Mouse (Mus musculus): ENCODE measurements around the gene Olfr1023. TPM values are rescaled to one million over a fixed set of nuclear protein-coding genes. Genes with fewer than 3 reads are reported as not detected.

Olfr1023 gene
- not detected for total RNA-seq (2021)

DNA sequence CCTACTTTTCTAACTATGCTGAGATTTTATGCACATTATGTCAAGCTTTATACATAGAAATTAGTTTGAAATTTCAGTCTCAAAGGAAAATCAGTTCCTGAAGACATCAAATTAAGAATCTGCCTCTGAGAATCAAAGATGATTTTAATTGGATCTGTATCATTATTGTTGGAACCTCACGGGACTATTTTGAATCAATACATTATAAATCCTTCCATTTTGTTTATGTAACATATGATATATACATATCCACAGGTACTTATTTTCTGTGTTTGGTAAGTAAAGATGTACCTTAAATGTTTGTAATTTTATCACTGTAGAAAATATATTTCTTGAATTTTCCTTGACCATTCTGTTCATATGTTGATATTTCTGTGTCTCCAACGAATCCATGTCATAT lies at the start of gene Olfr1023:
Gene Olfr1023, plus strand, starts transcription at position 301 of the 400 bp plus-strand sequence.
- no peak for DNase-seq

DNA sequence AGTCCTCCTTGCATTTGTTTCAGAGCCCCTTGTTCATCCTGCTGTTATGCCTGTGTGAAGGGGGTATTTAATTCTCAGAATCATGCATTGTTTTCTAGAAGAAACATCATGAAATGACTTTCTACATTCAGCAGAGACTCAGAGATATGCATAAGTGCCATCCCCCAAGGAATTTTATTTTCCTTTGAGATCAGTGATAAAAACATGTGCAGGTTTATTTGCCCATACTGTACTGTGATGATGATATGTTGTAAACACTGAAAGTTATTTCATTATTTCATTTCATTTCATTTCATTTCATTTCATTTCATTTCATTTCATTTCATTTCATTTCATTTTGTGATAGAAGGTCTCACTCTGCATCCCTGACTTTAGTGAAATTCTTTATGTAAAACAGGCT lies 40.1 kb upstream of the Olfr1023 start, which contains the start of gene Olfr1019:
Gene Olfr1019, minus strand, starts transcription at position 101 of the 400 bp plus-strand sequence.
- DNase-seq: no peak

DNA sequence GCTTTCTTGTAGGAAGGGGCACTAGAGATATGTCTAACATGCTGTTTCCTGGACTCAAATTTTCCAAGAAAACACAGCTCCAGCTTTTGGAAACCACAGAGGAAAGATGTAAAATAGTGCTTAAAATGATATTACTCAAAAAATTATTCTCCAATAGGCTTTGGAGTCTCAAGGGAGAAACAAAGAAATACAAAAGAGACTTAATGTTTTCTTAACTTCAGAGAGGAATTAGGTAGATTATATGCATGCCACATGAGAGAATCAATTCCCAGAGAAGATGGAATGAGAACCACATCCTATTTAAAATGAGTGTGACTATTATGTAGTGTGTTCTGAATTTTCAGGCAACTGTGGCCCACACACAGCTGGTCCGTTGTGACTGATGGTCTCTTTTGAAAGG lies 38.7 kb upstream of the Olfr1023 start, which contains the start of gene Olfr1020:
Gene Olfr1020, plus strand, starts transcription at position 301 of the 400 bp plus-strand sequence.
- DNase-seq: no peak

DNA sequence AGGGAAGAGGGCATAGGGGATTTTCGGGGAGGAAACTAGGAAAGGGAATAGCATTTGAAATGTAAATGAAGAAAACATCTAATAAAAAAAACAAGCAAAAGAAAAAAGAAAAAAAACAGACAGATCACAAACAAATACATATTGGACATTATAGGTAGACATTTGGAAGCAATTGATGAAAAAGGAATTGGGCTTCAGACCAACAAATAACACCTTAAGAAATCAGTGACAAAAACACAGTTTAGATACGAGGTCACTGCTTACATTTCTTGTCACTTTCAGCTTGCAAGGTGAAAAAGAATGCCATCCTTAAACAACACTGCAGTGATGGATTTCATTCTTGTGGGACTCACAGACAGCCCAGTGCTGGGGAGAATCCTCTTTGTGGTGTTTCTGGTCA lies 17.1 kb upstream of the Olfr1023 start, which contains the start of gene Olfr1022:
Gene Olfr1022, plus strand, starts transcription at position 301 of the 400 bp plus-strand sequence.
- no peak for DNase-seq

DNA sequence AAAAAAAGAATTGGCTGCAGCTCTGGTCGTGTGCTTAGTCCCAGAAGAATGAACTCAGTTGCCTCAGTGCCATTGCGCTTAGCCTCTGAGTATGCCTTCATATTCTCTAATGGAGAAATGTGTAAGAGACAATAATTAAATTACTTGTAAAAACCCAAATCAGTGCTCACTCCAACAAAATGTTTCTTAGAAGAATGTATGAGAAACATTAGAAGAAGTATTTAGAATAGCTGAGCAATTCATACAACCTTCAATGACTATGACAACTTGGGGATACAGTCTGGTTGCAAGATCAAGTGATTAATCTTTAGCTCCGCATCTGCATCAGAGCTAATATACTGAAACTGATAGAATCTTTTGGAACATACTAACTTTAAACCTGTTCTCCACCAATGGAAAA lies 19.5 kb downstream of the Olfr1023 start, which contains the start of gene Olfr1024:
Gene Olfr1024, minus strand, starts transcription at position 101 of the 400 bp plus-strand sequence.
- DNase-seq: no peak

DNA sequence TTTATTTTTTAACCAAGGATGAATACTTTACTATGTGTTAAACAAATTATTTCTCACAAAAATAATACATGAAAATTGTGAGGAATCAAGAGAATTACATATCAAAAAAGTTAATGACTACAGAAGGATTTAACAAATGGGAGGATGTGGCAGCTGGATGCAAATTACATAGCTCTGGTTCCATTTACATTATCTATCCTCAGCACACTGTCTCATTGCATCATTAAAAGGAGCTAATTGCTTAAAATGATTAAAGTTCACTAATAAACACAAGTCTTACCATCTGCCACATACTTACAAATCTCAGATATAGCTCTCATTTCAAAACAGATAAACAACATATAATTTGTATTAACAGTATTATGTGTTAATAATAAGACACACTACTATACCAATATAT lies 27.8 kb downstream of the Olfr1023 start:
- no peak for DNase-seq

DNA sequence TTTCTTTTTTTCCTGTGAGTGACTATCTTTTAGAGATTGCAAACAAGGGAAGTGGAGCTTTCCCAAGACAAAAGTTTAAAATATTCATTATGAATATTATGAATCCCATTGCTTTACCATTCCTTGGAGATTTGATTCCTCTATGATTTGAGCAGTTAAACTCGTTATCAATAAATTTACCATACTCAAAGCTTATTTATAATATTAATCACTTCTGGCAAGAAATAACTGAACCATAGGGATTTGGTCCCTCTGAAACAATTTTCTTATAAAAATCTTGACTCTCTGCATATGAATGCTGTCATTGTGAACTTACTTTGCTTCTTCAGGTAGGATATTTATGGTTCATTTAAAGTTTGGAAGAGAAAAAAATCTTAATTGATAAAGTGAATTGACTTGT lies 29.5 kb downstream of the Olfr1023 start, which contains the start of gene Olfr1025-ps1:
Gene Olfr1025-ps1, plus strand, starts transcription at position 301 of the 400 bp plus-strand sequence.
- no peak for DNase-seq

DNA sequence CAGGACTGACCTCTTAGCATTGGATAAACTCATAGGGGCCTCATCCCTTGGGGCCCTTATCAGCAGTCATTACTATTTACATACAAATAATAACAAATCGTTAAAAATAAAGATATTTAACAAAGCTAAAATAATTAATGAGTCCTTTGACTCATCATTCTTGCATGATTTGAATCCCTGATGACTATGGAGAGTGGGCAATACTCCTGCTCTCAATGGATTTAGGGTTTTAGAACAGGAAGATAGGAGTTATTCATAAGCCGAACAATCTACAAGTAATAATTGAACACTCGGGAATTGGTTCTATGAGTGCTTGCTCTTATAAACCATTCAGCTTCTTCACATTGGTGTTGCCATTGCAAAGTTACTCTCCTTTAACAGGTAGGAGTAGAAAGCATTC lies 35.8 kb downstream of the Olfr1023 start, which contains the start of gene Olfr1026:
Gene Olfr1026, plus strand, starts transcription at position 301 of the 400 bp plus-strand sequence.
- no peak for DNase-seq

Other genes with a start within 250 kb of the Olfr1023 start
- not detected for gene Olfr1002, start 234.9 kb upstream of the Olfr1023 start, total RNA-seq (2021)
- not detected for gene Olfr154, start 221.2 kb upstream of the Olfr1023 start, total RNA-seq (2021)
- not detected for gene Olfr1006, start 206.9 kb upstream of the Olfr1023 start, total RNA-seq (2021)
- not detected for gene Olfr1008, start 196.2 kb upstream of the Olfr1023 start, total RNA-seq (2021)
- gene Olfr1009, start 170.2 kb upstream of the Olfr1023 start, total RNA-seq (2021): not detected
- gene Olfr1012, start 122.9 kb upstream of the Olfr1023 start, total RNA-seq (2021): not detected
- gene Olfr1013, start 118.5 kb upstream of the Olfr1023 start, total RNA-seq (2021): not detected
- not detected for gene Olfr1014, start 112.9 kb upstream of the Olfr1023 start, total RNA-seq (2021)
- gene Olfr1015, start 103.6 kb upstream of the Olfr1023 start, total RNA-seq (2021): not detected
- gene Olfr1016, start 83.1 kb upstream of the Olfr1023 start, total RNA-seq (2021): not detected
- not detected for gene Olfr1018, start 67.2 kb upstream of the Olfr1023 start, total RNA-seq (2021)
- gene Olfr1019, start 40.2 kb upstream of the Olfr1023 start, total RNA-seq (2021): not detected
- not detected for gene Olfr1020, start 38.6 kb upstream of the Olfr1023 start, total RNA-seq (2021)
- gene Olfr1022, start 17.0 kb upstream of the Olfr1023 start, total RNA-seq (2021): not detected
- not detected for gene Olfr1024, start 19.4 kb downstream of the Olfr1023 start, total RNA-seq (2021)
- gene Olfr1025-ps1, start 29.6 kb downstream of the Olfr1023 start, total RNA-seq (2021): not detected
- not detected for gene Olfr1026, start 35.9 kb downstream of the Olfr1023 start, total RNA-seq (2021)
- not detected for gene Olfr1028, start 64.8 kb downstream of the Olfr1023 start, total RNA-seq (2021)
- gene Olfr1029, start 88.3 kb downstream of the Olfr1023 start, total RNA-seq (2021): not detected
- not detected for gene Olfr1030, start 93.6 kb downstream of the Olfr1023 start, total RNA-seq (2021)
- gene Olfr1031, start 104.7 kb downstream of the Olfr1023 start, total RNA-seq (2021): not detected
- not detected for gene Olfr1032, start 119.9 kb downstream of the Olfr1023 start, total RNA-seq (2021)
- gene Olfr1033, start 135.0 kb downstream of the Olfr1023 start, total RNA-seq (2021): 1 to 10 TPM in 1 of 2 experiments, under 1 TPM in 1; 0.43 to 1.1 TPM
- gene Olfr1034, start 160.2 kb downstream of the Olfr1023 start, total RNA-seq (2021): under 1 TPM in 1 of 2 experiments, not detected in 1; 0.07 TPM
- not detected for gene Olfr1036, start 188.4 kb downstream of the Olfr1023 start, total RNA-seq (2021)
- not detected for gene Olfr1037, start 201.7 kb downstream of the Olfr1023 start, total RNA-seq (2021)

All from heart, postnatal 4 days (tissue).